Mouse (Mus musculus) heart, embryonic 11.5 days (tissue): ENCODE results near the gene Cdc42bpg. TPM values are rescaled to one million over a fixed set of nuclear protein-coding genes. Genes with fewer than 3 reads are reported as not detected.

Experiments used
- ATAC-seq: fragments of 200-750 bp; cut with Nextera tagmentation; replicated peaks from 2 replicates; pipeline ENCODE4 v1.8.0; 2017; ENCODE audit warnings: moderate library complexity; ENCODE audit not compliant: insufficient number of reproducible peaks, low FRiP score, low TSS enrichment
- H3K27ac ChIP-seq: fragments of 300-500 bp; sonication (generic); 2 replicates; pipeline ENCODE4 v1.5.1; 2014; ENCODE audit warnings: mild to moderate bottlenecking, low read depth, low read length
- H3K27me3 ChIP-seq: fragments of 300-500 bp; sonication (generic); 2 replicates; pipeline ENCODE4 v1.6.1; 2014; ENCODE audit warnings: mild to moderate bottlenecking, low read length, mixed read lengths; ENCODE audit not compliant: control insufficient read depth, insufficient read depth
- H3K36me3 ChIP-seq: fragments of 300-500 bp; sonication (generic); 2 replicates; pipeline ENCODE4 v1.6.1; 2014; ENCODE audit warnings: mild to moderate bottlenecking, low read length, moderate library complexity, mixed read lengths; ENCODE audit not compliant: control insufficient read depth, insufficient read depth
- H3K4me1 ChIP-seq: fragments of 300-500 bp; sonication (generic); 2 replicates; pipeline ENCODE4 v1.6.1; 2014; ENCODE audit warnings: low read length; ENCODE audit not compliant: control insufficient read depth, insufficient read depth
- H3K4me2 ChIP-seq: fragments of 300-500 bp; sonication (generic); 2 replicates; pipeline ENCODE4 v1.6.1; 2014; ENCODE audit warnings: mild to moderate bottlenecking, moderate library complexity
- H3K4me3 ChIP-seq: fragments of 300-500 bp; sonication (generic); 2 replicates; pipeline ENCODE4 v1.5.1; 2014; ENCODE audit warnings: low read depth, low read length
- H3K9ac ChIP-seq: fragments of 300-500 bp; sonication (generic); 2 replicates; pipeline ENCODE4 v1.6.1; 2014; ENCODE audit warnings: mild to moderate bottlenecking, low read depth, low read length, moderate library complexity
- H3K9me3 ChIP-seq: fragments of 300-500 bp; sonication (generic); replicated peaks from 2 replicates; pipeline ENCODE4 v1.6.1; 2016; ENCODE audit warnings: low read length; ENCODE audit not compliant: control insufficient read depth
- WGBS: fragments of 180-500 bp; shearing (Covaris S2); extraction: QIAGEN DNeasy Blood & Tissue Kit; methylation state at CpG from one replicate; pipeline ENCODE4 v1.1.7; 2014; ENCODE audit not compliant: insufficient replicate concordance; 5-methylcytosine and 5-hydroxymethylcytosine counted together
- polyA plus RNA-seq: library from polyadenylated mRNA; unstranded; fragments of >200 nt; fragmentation: Nextera tagmentation; extraction: Ambion mirVana; gene quantifications from 2 replicates; pipeline ENCODE4 v1.2.1, GENCODE M21; 2014

The Cdc42bpg gene
- polyA plus RNA-seq, 1 experiment from 2014 or later: 0.74 TPM

- H3K36me3 ChIP-seq: peaks cover 40% of the 10 kb centered on the region
- H3K9ac ChIP-seq: 0 out of 2 replicates have a peak overlapping the region, but pooled peaks have one; percentile 28
- H3K4me1 ChIP-seq: peaks cover 25% of the 10 kb centered on the region
- no peaks in the 10 kb centered on the region for H3K9me3 ChIP-seq
- H3K4me2 ChIP-seq: no peak overlapping the region
- 70% methylated on average over 4 of the region's 4 CpGs for WGBS
- no peak overlapping the region for H3K27ac ChIP-seq
- H3K27me3 ChIP-seq: no peaks in the 10 kb centered on the region
- H3K4me3 ChIP-seq: no peak overlapping the region
- ATAC-seq: no peak
Measured at GRCm38 (mm10) chr19:6299003-6299402, 7.3 kb upstream of the Cdc42bpg start.

- no peak for ATAC-seq
- no peaks in the 10 kb centered on the region for H3K9me3 ChIP-seq
- H3K4me1 ChIP-seq: peaks cover 32% of the 10 kb centered on the region
- 0 out of 2 replicates have a peak overlapping the region, but pooled peaks have one; percentile 22 for H3K9ac ChIP-seq
- 74% methylated on average over 7 of the region's 7 CpGs for WGBS
- no peak overlapping the region for H3K4me3 ChIP-seq
- H3K4me2 ChIP-seq: 0 out of 2 replicates have a peak overlapping the region, but pooled peaks have one; percentile 22
- peak overlapping the region; percentile 64 for H3K27ac ChIP-seq
- peaks cover 36% of the 10 kb centered on the region for H3K36me3 ChIP-seq
- H3K27me3 ChIP-seq: no peaks in the 10 kb centered on the region
Measured at GRCm38 (mm10) chr19:6299450-6300267, 6.6 kb upstream of the Cdc42bpg start.

GRCm38 (mm10) chr19:6300402-6300841 is 5.8 kb upstream of the Cdc42bpg start:
- H3K36me3 ChIP-seq: peaks cover 29% of the 10 kb centered on the region
- 0 out of 2 replicates have a peak overlapping the region, but pooled peaks have one; percentile 22 for H3K9ac ChIP-seq
- H3K4me3 ChIP-seq: no peak overlapping the region
- H3K27ac ChIP-seq: peak overlapping the region; percentile 64
- peak; percentile 32; the same call in 1 of the 2 replicates for ATAC-seq
- no peaks in the 10 kb centered on the region for H3K27me3 ChIP-seq
- 46% methylated on average over 7 of the region's 7 CpGs for WGBS
- H3K4me2 ChIP-seq: 0 out of 2 replicates have a peak overlapping the region, but pooled peaks have one; percentile 22
- H3K9me3 ChIP-seq: no peaks in the 10 kb centered on the region
- peaks cover 33% of the 10 kb centered on the region for H3K4me1 ChIP-seq

GRCm38 (mm10) chr19:6302114-6302513 is 4.1 kb upstream of the Cdc42bpg start:
- peaks cover 39% of the 10 kb centered on the region for H3K4me1 ChIP-seq
- H3K9me3 ChIP-seq: no peaks in the 10 kb centered on the region
- H3K36me3 ChIP-seq: peaks cover 15% of the 10 kb centered on the region
- H3K9ac ChIP-seq: 0 out of 2 replicates have a peak overlapping the region, but pooled peaks have one; percentile 3
- 91% methylated on average over 5 of the region's 5 CpGs for WGBS
- H3K4me2 ChIP-seq: no peak overlapping the region
- H3K4me3 ChIP-seq: no peak overlapping the region
- H3K27me3 ChIP-seq: no peaks in the 10 kb centered on the region
- H3K27ac ChIP-seq: no peak overlapping the region; the same call in 1 of the 2 replicates
- ATAC-seq: no peak

- Histone ChIP-seq H3K36me3 (peaks cover 14% of the 10 kb centered on the region), H3K4me3 (no peak overlapping the region), H3K27ac (no peak overlapping the region; the same call in 1 of the 2 replicates), H3K9me3 (no peaks in the 10 kb centered on the region), H3K27me3 (no peaks in the 10 kb centered on the region), H3K4me1 (peaks cover 43% of the 10 kb centered on the region), H3K4me2 (no peak overlapping the region), H3K9ac (0 out of 2 replicates have a peak overlapping the region, but pooled peaks have one; percentile 3)
- WGBS: 34% methylated on average over 4 of the region's 4 CpGs
- ATAC-seq: no peak
Measured at GRCm38 (mm10) chr19:6302522-6302921, 3.7 kb upstream of the Cdc42bpg start.

- H3K27ac ChIP-seq: no peak overlapping the region
- no peaks in the 10 kb centered on the region for H3K27me3 ChIP-seq
- 53% methylated on average over 6 of the region's 6 CpGs for WGBS
- peaks cover 42% of the 10 kb centered on the region for H3K4me1 ChIP-seq
- H3K36me3 ChIP-seq: peaks cover 5% of the 10 kb centered on the region
- H3K4me3 ChIP-seq: no peak overlapping the region
- no peak for ATAC-seq
- H3K9me3 ChIP-seq: no peaks in the 10 kb centered on the region
- H3K9ac ChIP-seq: 0 out of 2 replicates have a peak overlapping the region, but pooled peaks have one; percentile 11
- no peak overlapping the region for H3K4me2 ChIP-seq
Measured at GRCm38 (mm10) chr19:6303831-6304230, 2.4 kb upstream of the Cdc42bpg start.

GRCm38 (mm10) chr19:6304787-6305516 is 1.3 kb upstream of the Cdc42bpg start:
- Histone ChIP-seq H3K9me3 (no peaks in the 10 kb centered on the region), H3K4me2 (no peak overlapping the region), H3K36me3 (peaks cover 3% of the 10 kb centered on the region; the same call in 1 of the 2 replicates), H3K27ac (no peak overlapping the region), H3K9ac (no peak overlapping the region), H3K4me3 (no peak overlapping the region), H3K4me1 (peaks cover 33% of the 10 kb centered on the region), H3K27me3 (no peaks in the 10 kb centered on the region)
- WGBS: 22% methylated on average over 5 of the region's 5 CpGs
- ATAC-seq: no peak

- peak overlapping the region; percentile 75 for H3K9ac ChIP-seq
- H3K4me2 ChIP-seq: peak overlapping the region; percentile 79
- no peak for ATAC-seq
- peak overlapping the region; percentile 69 for H3K4me3 ChIP-seq
- 50% methylated on average over 8 of the region's 8 CpGs for WGBS
- H3K4me1 ChIP-seq: peaks cover 28% of the 10 kb centered on the region
- H3K27ac ChIP-seq: peak overlapping the region; percentile 65
- no peaks in the 10 kb centered on the region for H3K9me3 ChIP-seq
- peaks cover 4% of the 10 kb centered on the region; the same call in 1 of the 2 replicates for H3K36me3 ChIP-seq
- no peaks in the 10 kb centered on the region for H3K27me3 ChIP-seq
Measured at GRCm38 (mm10) chr19:6305517-6306115, 640 bp upstream of the Cdc42bpg start.
